Mouse (Mus musculus) small intestine, adult 10 weeks (tissue): ENCODE results near the gene Ptprq. TPM values are rescaled to one million over a fixed set of nuclear protein-coding genes. Genes with fewer than 3 reads are reported as not detected.

Source experiments
- polyA plus RNA-seq: library from polyadenylated mRNA; stranded (reverse); fragments of 350-450 nt; fragmentation: Illumina TruSeq; extraction: RNeasy Lipid Tissue Mini Kit (QIAGEN cat#74804); gene quantifications from one replicate; pipeline ENCODE4 v1.2.3, GENCODE M21; 2014; ENCODE audit warnings: low replicate concordance

The Ptprq gene
- polyA plus RNA-seq: not detected

GRCm38 (mm10) chr10:107719806-107720205 lies at the start of gene Ptprq:
Gene Ptprq (minus strand): TSS chr10:107720051.

DNA sequence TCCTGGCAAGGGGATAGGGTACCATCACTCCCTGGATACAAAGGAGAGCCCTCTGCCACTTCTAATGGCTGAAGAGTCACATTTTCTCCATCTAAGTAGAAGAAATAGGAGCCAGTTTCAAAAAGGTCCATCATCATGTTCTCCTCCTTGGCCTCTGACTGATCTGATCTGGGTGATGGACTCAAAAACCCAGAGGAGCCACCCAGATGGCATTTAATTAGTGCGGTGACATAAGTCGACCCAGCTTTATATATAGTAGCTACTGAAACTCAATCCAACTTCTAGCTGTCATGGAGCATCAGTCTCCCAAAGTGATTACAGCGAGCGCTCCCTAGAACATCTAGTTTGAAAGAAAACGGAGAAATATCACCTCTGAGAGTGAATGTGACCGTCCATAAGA lies 225.3 kb downstream of the Ptprq start, which contains the start of gene Myf6:
Myf6 (minus strand) TSS at position 170 of the 400 bp plus-strand sequence.

GRCm38 (mm10) chr10:107485870-107486269 lies 234.0 kb downstream of the Ptprq start, which contains the start of gene Myf5:
Gene Myf5 (minus strand): TSS chr10:107486134.

Other genes with a start within 250 kb of the Ptprq start
- gene Myf5, start 233.9 kb downstream of the Ptprq start, polyA plus RNA-seq: not detected
- gene Myf6, start 225.3 kb downstream of the Ptprq start, polyA plus RNA-seq: not detected
- 0.48 TPM for gene Otogl, start 192.1 kb upstream of the Ptprq start, polyA plus RNA-seq